Mouse (Mus musculus) kidney, postnatal 0 days (tissue): ENCODE results near the gene Kdm5a. TPM values are rescaled to one million over a fixed set of nuclear protein-coding genes. Genes with fewer than 3 reads are reported as not detected.

Experiments used
- ATAC-seq: fragments of 200-750 bp; cut with Nextera tagmentation; replicated peaks from 2 replicates; pipeline ENCODE4 v1.8.0; 2017; ENCODE audit warnings: low read depth, moderate number of reproducible peaks, moderate TSS enrichment, moderate library complexity; ENCODE audit not compliant: low FRiP score
- DNase-seq: peaks from one replicate; pipeline ENCODE4 v3.0.0-alpha.2; 2016; ENCODE audit warnings: low spot score
- H3K27ac ChIP-seq: fragments of 300-500 bp; sonication (generic); 2 replicates; pipeline ENCODE4 v1.5.1; 2014; ENCODE audit warnings: mild to moderate bottlenecking
- H3K27me3 ChIP-seq: fragments of 300-500 bp; sonication (generic); 2 replicates; pipeline ENCODE4 v1.6.1; 2014; ENCODE audit warnings: low read length, mixed read lengths; ENCODE audit not compliant: insufficient read depth
- H3K36me3 ChIP-seq: fragments of 300-500 bp; sonication (generic); 2 replicates; pipeline ENCODE4 v1.6.1; 2014; ENCODE audit warnings: low read length, mixed read lengths; ENCODE audit not compliant: insufficient read depth
- H3K4me1 ChIP-seq: fragments of 300-500 bp; sonication (generic); replicated peaks from 2 replicates; pipeline ENCODE4 v1.6.1; 2014; ENCODE audit warnings: antibody characterized with exemption, low read length, mixed read lengths; ENCODE audit not compliant: insufficient read depth
- H3K4me2 ChIP-seq: fragments of 300-500 bp; sonication (generic); 2 replicates; pipeline ENCODE4 v1.6.1; 2014; ENCODE audit warnings: mild to moderate bottlenecking, low read length, moderate library complexity, mixed read lengths
- H3K4me3 ChIP-seq: fragments of 300-500 bp; sonication (generic); replicated peaks from 2 replicates; pipeline ENCODE4 v1.5.1; 2014; ENCODE audit warnings: low read depth, low read length
- H3K9ac ChIP-seq: fragments of 300-500 bp; sonication (generic); 2 replicates; pipeline ENCODE4 v1.6.1; 2014; ENCODE audit warnings: low read depth, low read length
- H3K9me3 ChIP-seq: fragments of 300-500 bp; sonication (generic); replicated peaks from 2 replicates; pipeline ENCODE4 v1.6.1; 2016; ENCODE audit warnings: low read length, inconsistent platforms, mixed read lengths
- CTCF ChIP-seq: IDR thresholded peaks from 2 replicates; pipeline ENCODE4 v1.5.1; 2016; ENCODE audit warnings: antibody characterized with exemption, low read depth, mild to moderate bottlenecking, moderate library complexity
- WGBS: fragments of 180-500 bp; shearing (Covaris S2); extraction: QIAGEN DNeasy Blood & Tissue Kit; methylation state at CpG from one replicate; pipeline ENCODE4 v1.1.7; 2014; 5-methylcytosine and 5-hydroxymethylcytosine counted together
- polyA plus RNA-seq: library from polyadenylated mRNA; unstranded; fragments of >200 nt; fragmentation: Nextera tagmentation; extraction: Ambion mirVana; gene quantifications from 2 replicates; pipeline ENCODE4 v1.2.1, GENCODE M21; 2015

Kdm5a gene
- polyA plus RNA-seq, 1 experiment from 2014 or later = 34.3 TPM

GRCm38 (mm10) chr6:120485038-120485437 lies 121.1 kb downstream of the Kdm5a start:
- Histone ChIP-seq H3K27me3 (no peaks in the 10 kb centered on the region), H3K9ac (no peak overlapping the region), H3K27ac (no peak overlapping the region), H3K4me3 (no peak overlapping the region), H3K4me2 (no peak overlapping the region), H3K4me1 (no peaks in the 10 kb centered on the region), H3K9me3 (no peaks in the 10 kb centered on the region), H3K36me3 (no peaks in the 10 kb centered on the region)
- ATAC-seq (no peak), DNase-seq (no peak)
- 55% methylated on average over 3 of the region's 3 CpGs for WGBS
- no peak for TF ChIP-seq CTCF

- Histone ChIP-seq H3K4me2 (no peak overlapping the region), H3K9me3 (no peaks in the 10 kb centered on the region), H3K27me3 (no peaks in the 10 kb centered on the region), H3K4me3 (no peak overlapping the region), H3K27ac (no peak overlapping the region), H3K9ac (no peak overlapping the region), H3K36me3 (no peaks in the 10 kb centered on the region), H3K4me1 (no peaks in the 10 kb centered on the region)
- DNase-seq = no peak
- no peak for ATAC-seq
- no peak for TF ChIP-seq CTCF
- whole genome bisulfite sequencing = 60% methylated on average over 8 of the region's 8 CpGs
Measured at GRCm38 (mm10) chr6:120486051-120486510, 122.2 kb downstream of the Kdm5a start.

- Histone ChIP-seq H3K9me3 (no peaks in the 10 kb centered on the region), H3K4me1 (peaks cover 16% of the 10 kb centered on the region; the same call in 1 of the 2 replicates), H3K4me2 (no peak overlapping the region), H3K27me3 (peaks cover 19% of the 10 kb centered on the region), H3K36me3 (no peaks in the 10 kb centered on the region), H3K4me3 (no peak overlapping the region), H3K27ac (no peak overlapping the region), H3K9ac (no peak overlapping the region)
- DNase-seq (no peak), ATAC-seq (no peak)
- no peak for TF ChIP-seq CTCF
- WGBS = 51% methylated on average over 3 of the region's 3 CpGs
Measured at GRCm38 (mm10) chr6:120488647-120489046, 124.7 kb downstream of the Kdm5a start.

GRCm38 (mm10) chr6:120489461-120489860 lies 125.5 kb downstream of the Kdm5a start:
- Histone ChIP-seq H3K4me3 (no peak overlapping the region), H3K4me2 (no peak overlapping the region), H3K9ac (no peak overlapping the region), H3K27ac (no peak overlapping the region), H3K4me1 (peaks cover 21% of the 10 kb centered on the region; the same call in 1 of the 2 replicates), H3K9me3 (no peaks in the 10 kb centered on the region), H3K36me3 (no peaks in the 10 kb centered on the region), H3K27me3 (peaks cover 19% of the 10 kb centered on the region)
- no peak for ATAC-seq
- no peak for DNase-seq
- TF ChIP-seq CTCF = no peak
- WGBS = 57% methylated on average over 2 of the region's 2 CpGs

GRCm38 (mm10) chr6:120491064-120491463 lies 127.1 kb downstream of the Kdm5a start:
- Histone ChIP-seq H3K9me3 (no peaks in the 10 kb centered on the region), H3K27ac (no peak overlapping the region), H3K36me3 (no peaks in the 10 kb centered on the region), H3K9ac (no peak overlapping the region), H3K27me3 (peaks cover 19% of the 10 kb centered on the region), H3K4me2 (no peak overlapping the region), H3K4me3 (no peak overlapping the region), H3K4me1 (peaks cover 21% of the 10 kb centered on the region; the same call in 1 of the 2 replicates)
- TF ChIP-seq CTCF = no peak
- ATAC-seq = no peak
- no peak for DNase-seq
- 61% methylated on average over 7 of the region's 7 CpGs for WGBS

GRCm38 (mm10) chr6:120491862-120492498 lies 128.1 kb downstream of the Kdm5a start:
- peak; percentile 37; the same call in 1 of the 2 replicates for ATAC-seq
- Histone ChIP-seq H3K36me3 (no peaks in the 10 kb centered on the region), H3K27me3 (peaks cover 19% of the 10 kb centered on the region), H3K4me2 (peak overlapping the region; percentile 99), H3K9me3 (no peaks in the 10 kb centered on the region), H3K4me3 (peak overlapping the region; percentile 67), H3K27ac (no peak overlapping the region), H3K9ac (no peak overlapping the region), H3K4me1 (peaks cover 21% of the 10 kb centered on the region; the same call in 1 of the 2 replicates)
- 13% methylated on average over 22 of the region's 22 CpGs for WGBS
- TF ChIP-seq CTCF = no peak
- DNase-seq = no peak
